Mouse (Mus musculus): ENCODE data around the gene Rps6kl1. TPM values are rescaled to one million over a fixed set of nuclear protein-coding genes. Genes with fewer than 3 reads are reported as not detected.

Rps6kl1 gene
- 0.31 and 0.35 TPM in 2 replicates for polyA plus RNA-seq (2015; fragmentation: Nextera tagmentation; extraction: Ambion mirVana)

GRCm38 (mm10) chr12:85151002-85151774 lies at the start of gene Rps6kl1:
Gene Rps6kl1, minus strand, starts transcription at chr12:85151264.

GRCm38 (mm10) chr12:85177740-85178239 lies 26.7 kb upstream of the Rps6kl1 start, which contains the start of gene Pgf:
Gene Pgf, minus strand, starts transcription at chr12:85177790.

GRCm38 (mm10) chr12:85110698-85111592 lies 40.1 kb downstream of the Rps6kl1 start, which contains the start of the genes Prox2 and Dlst:
Gene Prox2, minus strand, starts transcription at chr12:85110759.
Gene Dlst, plus strand, starts transcription at chr12:85110833.

Other genes starting within 250 kb of the Rps6kl1 start
- 82.8 and 84.3 TPM in 2 replicates for gene Fcf1, start 180.4 kb downstream of the Rps6kl1 start, polyA plus RNA-seq (2015; fragmentation: Nextera tagmentation; extraction: Ambion mirVana)
- 5.2 and 6.0 TPM in 2 replicates for gene Arel1, start 180.4 kb downstream of the Rps6kl1 start, polyA plus RNA-seq (2015; fragmentation: Nextera tagmentation; extraction: Ambion mirVana)
- gene Ylpm1, start 154.9 kb downstream of the Rps6kl1 start, polyA plus RNA-seq (2015; fragmentation: Nextera tagmentation; extraction: Ambion mirVana), result 10.1 and 13.2 TPM in 2 replicates
- gene Prox2, start 40.5 kb downstream of the Rps6kl1 start, polyA plus RNA-seq (2015; fragmentation: Nextera tagmentation; extraction: Ambion mirVana), result 2.4 and 3.4 TPM in 2 replicates
- 92.6 and 93.3 TPM in 2 replicates for gene Dlst, start 40.4 kb downstream of the Rps6kl1 start, polyA plus RNA-seq (2015; fragmentation: Nextera tagmentation; extraction: Ambion mirVana)
- gene Pgf, start 26.5 kb upstream of the Rps6kl1 start, polyA plus RNA-seq (2015; fragmentation: Nextera tagmentation; extraction: Ambion mirVana), result 6.5 and 6.8 TPM in 2 replicates
- gene Eif2b2, start 68.2 kb upstream of the Rps6kl1 start, polyA plus RNA-seq (2015; fragmentation: Nextera tagmentation; extraction: Ambion mirVana), result 48.3 and 54.9 TPM in 2 replicates
- gene Mlh3, start 119.3 kb upstream of the Rps6kl1 start, polyA plus RNA-seq (2015; fragmentation: Nextera tagmentation; extraction: Ambion mirVana), result 4.0 and 4.8 TPM in 2 replicates
- 47.3 and 47.6 TPM in 2 replicates for gene Acyp1, start 137.2 kb upstream of the Rps6kl1 start, polyA plus RNA-seq (2015; fragmentation: Nextera tagmentation; extraction: Ambion mirVana)
- gene Zc2hc1c, start 137.3 kb upstream of the Rps6kl1 start, polyA plus RNA-seq (2015; fragmentation: Nextera tagmentation; extraction: Ambion mirVana), result 1.3 and 1.4 TPM in 2 replicates
- 14.5 and 15.1 TPM in 2 replicates for gene Nek9, start 188.1 kb upstream of the Rps6kl1 start, polyA plus RNA-seq (2015; fragmentation: Nextera tagmentation; extraction: Ambion mirVana)
- 264 and 282 TPM in 2 replicates for gene Tmed10, start 223.6 kb upstream of the Rps6kl1 start, polyA plus RNA-seq (2015; fragmentation: Nextera tagmentation; extraction: Ambion mirVana)

Data from urinary bladder, postnatal 0 days (tissue).